8 mouse cellular contexts compared by ENCODE assay signal in genomic region chr1:136017907-136018313, GRCm38 (mm10). TPM values are rescaled to one million over a fixed set of nuclear protein-coding genes. Genes with fewer than 3 reads are reported as not detected.
DNase-seq lines count a peak whose midpoint lies in the region; ATAC-seq and TF ChIP-seq lines count a peak whose summit lies in the region.

No protein-coding gene starts in this region.

- peaks cover 6% of the 10 kb centered on the region for H3K4me1 ChIP-seq in bone marrow macrophage, adult 2 months (ENCODE audit: control insufficient read depth, insufficient read depth, low read length)
- H3K4me1 ChIP-seq in embryonic fibroblast, embryonic 13.5 days (ENCODE audit: control insufficient read depth, insufficient read depth, low read length) = no peaks in the 10 kb centered on the region
- no peaks in the 10 kb centered on the region for H3K4me1 ChIP-seq in kidney, embryonic 14.5 days (ENCODE audit: control insufficient read depth, insufficient read depth, low read length)
- peaks cover 15% of the 10 kb centered on the region for H3K4me1 ChIP-seq in limb, embryonic 15.5 days

- peak; percentile 90 for DNase-seq in A20 (ENCODE audit: low read depth, low spot score)
- peak; percentile 94 to 95 for DNase-seq in heart, adult 9 months (ENCODE audit: low spot score in 2 of 2)
- peak; percentile 13 to 34 for DNase-seq in monocyte, adult 2 months (ENCODE audit: low read depth in 1 of 2, low spot score in 2 of 2)
- peak; percentile 85 to 87 for DNase-seq in spleen, postnatal 36 days (ENCODE audit: low spot score in 2 of 2)

- H3K36me3 ChIP-seq in kidney, embryonic 14.5 days (ENCODE audit: control insufficient read depth, insufficient read depth, low read length) = peaks cover 27% of the 10 kb centered on the region; the same call in 1 of the 2 replicates
- peaks cover 23% of the 10 kb centered on the region for H3K36me3 ChIP-seq in limb, embryonic 15.5 days

- H3K9ac ChIP-seq in kidney, embryonic 14.5 days (ENCODE audit: low read depth, low read length) = peak overlapping the region; percentile 83
- peak overlapping the region; percentile 64 for H3K9ac ChIP-seq in limb, embryonic 15.5 days

- TF ChIP-seq CTCF in bone marrow macrophage, adult 2 months (IDR thresholded peaks at IDR 0.05; ENCODE audit: low read depth, low read length) = no peak
- TF ChIP-seq CTCF in embryonic fibroblast, embryonic 13.5 days (IDR thresholded peaks at IDR 0.05; ENCODE audit: borderline replicate concordance, insufficient read depth, low read length) = no peak

- peak overlapping the region; percentile 78 for H3K4me3 ChIP-seq in bone marrow macrophage, adult 2 months (ENCODE audit: insufficient read depth, low read length)
- H3K4me3 ChIP-seq in embryonic fibroblast, embryonic 13.5 days (ENCODE audit: insufficient read depth, low read length) = peak overlapping the region; percentile 79
- H3K4me3 ChIP-seq in kidney, embryonic 14.5 days (ENCODE audit: low read length) = peak overlapping the region; percentile 85
- H3K4me3 ChIP-seq in limb, embryonic 15.5 days = peak overlapping the region; percentile 79

- no peak for TF ChIP-seq POLR2A in bone marrow macrophage, adult 2 months (IDR thresholded peaks at IDR 0.05; ENCODE audit: borderline replicate concordance, low read depth, low read length)
- TF ChIP-seq POLR2A in embryonic fibroblast, embryonic 13.5 days (IDR thresholded peaks at IDR 0.05; ENCODE audit: low read depth, low read length) = peak; percentile 47

- WGBS in kidney, embryonic 14.5 days = under 1% methylated on average over 22 of the region's 22 CpGs
- WGBS in limb, embryonic 15.5 days = under 1% methylated on average over 22 of the region's 22 CpGs

- no peaks in the 10 kb centered on the region for H3K9me3 ChIP-seq in kidney, embryonic 14.5 days (ENCODE audit: control insufficient read depth, low read length)
- H3K9me3 ChIP-seq in limb, embryonic 15.5 days = no peaks in the 10 kb centered on the region

- H3K4me2 ChIP-seq in kidney, embryonic 14.5 days (replicated peaks; ENCODE audit: low read depth, low read length) = peak overlapping the region; percentile 84
- H3K4me2 ChIP-seq in limb, embryonic 15.5 days = peak overlapping the region; percentile 86

- no peak overlapping the region for H3K27ac ChIP-seq in bone marrow macrophage, adult 2 months (ENCODE audit: insufficient read depth, low read depth, low read length)
- no peak overlapping the region for H3K27ac ChIP-seq in embryonic fibroblast, embryonic 13.5 days (ENCODE audit: insufficient read depth, low read length)
- H3K27ac ChIP-seq in kidney, embryonic 14.5 days (ENCODE audit: low read depth, low read length) = peak overlapping the region; percentile 44
- H3K27ac ChIP-seq in limb, embryonic 15.5 days = peak overlapping the region; percentile 86

- no peaks in the 10 kb centered on the region for H3K27me3 ChIP-seq in kidney, embryonic 14.5 days (ENCODE audit: control insufficient read depth, insufficient read depth, low read length)
- H3K27me3 ChIP-seq in limb, embryonic 15.5 days = no peaks in the 10 kb centered on the region

- ATAC-seq in kidney, embryonic 14.5 days (ENCODE audit: low FRiP score, low TSS enrichment) = peak; percentile 99
- peak; percentile 92 for ATAC-seq in limb, embryonic 15.5 days (ENCODE audit: insufficient number of reproducible peaks, low FRiP score, low TSS enrichment, low read depth)

RNA-seq across cellular contexts. Expression of gene Tmem9, which starts 10.0 kb away (rescaled TPM):
- polyA plus RNA-seq in bone marrow macrophage, adult 2 months (2012; ENCODE audit: insufficient read depth, insufficient read length, missing spikeins) = 18.2 and 19.9 TPM in 2 replicates
- 56.9 and 77.4 TPM in 2 replicates for polyA plus RNA-seq in embryonic fibroblast, embryonic 13.5 days (2011; ENCODE audit: insufficient read length, low read depth, missing spikeins)
- 123 and 230 TPM in 2 replicates for polyA plus RNA-seq in kidney, embryonic 14.5 days (2014; fragmentation: Nextera tagmentation; extraction: Ambion mirVana)
- 176 and 178 TPM in 2 replicates for polyA plus RNA-seq in limb, embryonic 15.5 days (2015; fragmentation: Nextera tagmentation; extraction: Ambion mirVana)

RNA-seq across cellular contexts. Expression of gene Igfn1, which starts 11.8 kb away (rescaled TPM):
- not detected in 2 replicates for polyA plus RNA-seq in bone marrow macrophage, adult 2 months (2012; ENCODE audit: insufficient read depth, insufficient read length, missing spikeins)
- polyA plus RNA-seq in embryonic fibroblast, embryonic 13.5 days (2011; ENCODE audit: insufficient read length, low read depth, missing spikeins) = not detected in 2 replicates
- polyA plus RNA-seq in kidney, embryonic 14.5 days (2014; fragmentation: Nextera tagmentation; extraction: Ambion mirVana) = not detected in 2 replicates
- polyA plus RNA-seq in limb, embryonic 15.5 days (2015; fragmentation: Nextera tagmentation; extraction: Ambion mirVana) = 0.09 and 0.14 TPM in 2 replicates

RNA-seq across cellular contexts. Expression of gene Ascl5, which starts 32.7 kb away (rescaled TPM):
- polyA plus RNA-seq in bone marrow macrophage, adult 2 months (2012; ENCODE audit: insufficient read depth, insufficient read length, missing spikeins) = not detected in 2 replicates
- not detected in 2 replicates for polyA plus RNA-seq in embryonic fibroblast, embryonic 13.5 days (2011; ENCODE audit: insufficient read length, low read depth, missing spikeins)
- polyA plus RNA-seq in kidney, embryonic 14.5 days (2014; fragmentation: Nextera tagmentation; extraction: Ambion mirVana) = not detected in 2 replicates
- polyA plus RNA-seq in limb, embryonic 15.5 days (2015; fragmentation: Nextera tagmentation; extraction: Ambion mirVana) = not detected in 2 replicates

RNA-seq across cellular contexts. Expression of gene Cacna1s, which starts 34.6 kb away (rescaled TPM):
- polyA plus RNA-seq in bone marrow macrophage, adult 2 months (2012; ENCODE audit: insufficient read depth, insufficient read length, missing spikeins) = not detected in 2 replicates
- not detected in 2 replicates for polyA plus RNA-seq in embryonic fibroblast, embryonic 13.5 days (2011; ENCODE audit: insufficient read length, low read depth, missing spikeins)
- polyA plus RNA-seq in kidney, embryonic 14.5 days (2014; fragmentation: Nextera tagmentation; extraction: Ambion mirVana) = not detected in 2 replicates
- 5.2 and 11.0 TPM in 2 replicates for polyA plus RNA-seq in limb, embryonic 15.5 days (2015; fragmentation: Nextera tagmentation; extraction: Ambion mirVana)

Comparison
In these comparisons a context has a peak if more than half of its experiments do, and no peak if none do; other contexts are left out.
1. DNase-seq: peak in every context shown above with its lines; median percentile 94 in heart, adult 9 months; 90 in A20; 86 in spleen, postnatal 36 days; 24 in monocyte, adult 2 months.
2. H3K27ac ChIP-seq: peak in kidney, embryonic 14.5 days (single experiment) and limb, embryonic 15.5 days (single experiment); none in bone marrow macrophage, adult 2 months (single experiment) and embryonic fibroblast, embryonic 13.5 days (single experiment).
3. Peak in every context shown above with its lines, with median percentiles within 50 percentile points of each other: H3K4me3 ChIP-seq.